Mouse (Mus musculus): Measurements from ENCODE around the gene Gm11099. TPM values are rescaled to one million over a fixed set of nuclear protein-coding genes. Genes with fewer than 3 reads are reported as not detected.

Gm11099 gene
- total RNA-seq (2021), result not detected

GRCm38 (mm10) chr2:58859134-58859533, at the start of gene Gm11099:
Gm11099 (plus strand) TSS chr2:58859434.
- intact Hi-C loops (cut with DNase I), result no loop called here

DNA sequence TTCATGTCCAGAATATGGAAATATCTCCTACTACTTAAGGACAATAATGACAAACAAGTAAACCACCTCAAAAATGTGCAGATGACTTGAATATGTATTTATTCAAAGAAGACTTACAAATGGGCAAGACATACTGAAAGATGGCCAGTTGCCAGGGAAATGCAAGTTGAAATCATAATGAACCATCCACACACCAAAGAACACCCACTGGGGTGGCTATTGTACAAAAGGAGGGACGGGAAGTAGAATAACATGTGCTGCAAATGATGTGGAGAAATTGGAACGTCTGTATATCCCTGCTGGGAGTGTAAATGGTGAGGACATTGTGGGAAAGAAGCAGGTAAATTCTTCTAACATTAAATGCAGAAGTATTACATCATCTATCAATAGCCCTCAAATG, 46.3 kb upstream of the Gm11099 start:
- intact Hi-C loops (cut with DNase I), result no loop called here
- no peak for DNase-seq (ENCODE audit: low spot score in 2 of 2)

More at GRCm38 (mm10) chr2:58859134-58859533, at the start of gene Gm11099:
- no peak for DNase-seq (ENCODE audit: low spot score in 2 of 2)

GRCm38 (mm10) chr2:58828910-58829600, 30.2 kb upstream of the Gm11099 start:
- intact Hi-C loops (cut with DNase I), result no loop called here
- no peak for DNase-seq (ENCODE audit: low spot score in 2 of 2)

DNA sequence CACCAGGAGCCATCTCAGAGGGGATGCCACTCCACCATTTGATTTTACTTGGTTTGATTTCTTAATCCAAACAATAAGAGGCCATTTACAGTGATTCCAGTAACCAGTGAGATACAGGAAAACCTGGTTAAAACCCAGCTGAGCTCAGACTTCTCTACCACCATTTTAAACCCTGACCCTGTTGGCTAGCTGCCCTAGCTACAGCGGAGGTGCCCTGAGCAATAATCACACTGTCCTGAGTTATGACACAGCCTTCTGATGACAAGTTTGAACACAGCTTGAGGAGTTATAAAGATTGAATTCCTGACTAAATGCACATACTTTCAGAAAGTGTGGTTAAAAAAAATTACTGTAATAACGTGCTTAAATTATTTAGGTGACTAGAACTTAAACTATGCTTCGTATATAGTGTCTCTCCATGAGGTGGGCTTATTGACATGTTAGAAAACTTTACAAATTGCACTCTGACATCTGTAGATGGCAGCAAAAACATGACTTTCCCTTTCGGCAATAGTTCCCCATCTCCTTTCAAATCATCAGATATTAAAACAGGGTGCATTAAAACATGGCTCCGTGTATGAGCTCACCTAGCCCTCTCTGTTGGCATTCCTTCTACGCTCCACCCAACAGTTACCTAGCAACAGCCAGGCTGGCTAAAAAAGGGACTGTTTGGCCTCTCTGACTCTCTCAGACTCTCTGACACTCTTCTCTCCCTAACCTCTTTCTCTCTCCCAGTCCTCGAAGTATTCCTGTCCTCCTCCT, 29.1 kb upstream of the Gm11099 start:
- no peak for DNase-seq (ENCODE audit: low spot score in 2 of 2)
- intact Hi-C loops (cut with DNase I), result loop anchor here (5.0 kb wide), 1 partner anchor 332 kb away; the partner anchor contains the start of genes Ccdc148 and Pkp4

GRCm38 (mm10) chr2:58832253-58832980, 26.8 kb upstream of the Gm11099 start:
- intact Hi-C loops (cut with DNase I), result loop anchor here (5.0 kb wide), 1 partner anchor 330 kb away; the partner anchor contains the start of genes Ccdc148 and Pkp4
- DNase-seq (ENCODE audit: low spot score in 2 of 2), result no peak

- DNase-seq (ENCODE audit: low spot score in 2 of 2), result no peak
- intact Hi-C loops (cut with DNase I), result no loop called here
Measured at GRCm38 (mm10) chr2:58841021-58841420, 18.2 kb upstream of the Gm11099 start.

- intact Hi-C loops (cut with DNase I), result no loop called here
- no peak for DNase-seq (ENCODE audit: low spot score in 2 of 2)
Measured at GRCm38 (mm10) chr2:58842443-58842842, 16.8 kb upstream of the Gm11099 start.

DNA sequence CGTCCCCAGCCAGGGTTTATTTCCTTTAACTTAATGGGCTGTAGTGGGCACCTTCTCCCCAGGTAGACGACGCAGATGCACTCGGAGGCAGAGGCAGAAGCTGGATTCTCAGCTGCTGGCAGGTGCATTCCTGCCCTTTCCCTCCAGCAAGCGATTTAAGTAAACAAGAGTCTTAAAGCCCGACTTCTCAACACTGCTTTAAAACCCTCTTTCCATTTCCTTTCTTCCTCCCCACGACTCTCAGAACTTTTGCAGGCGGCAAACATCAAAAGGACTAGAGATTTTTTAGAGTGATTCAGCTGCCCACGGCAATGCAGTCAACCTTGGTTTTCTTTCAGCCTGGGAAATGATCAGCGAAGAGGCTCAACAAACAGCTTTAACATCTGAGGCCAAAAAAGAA, 14.7 kb upstream of the Gm11099 start:
- DNase-seq (ENCODE audit: low spot score in 2 of 2), result no peak
- intact Hi-C loops (cut with DNase I), result no loop called here

DNA sequence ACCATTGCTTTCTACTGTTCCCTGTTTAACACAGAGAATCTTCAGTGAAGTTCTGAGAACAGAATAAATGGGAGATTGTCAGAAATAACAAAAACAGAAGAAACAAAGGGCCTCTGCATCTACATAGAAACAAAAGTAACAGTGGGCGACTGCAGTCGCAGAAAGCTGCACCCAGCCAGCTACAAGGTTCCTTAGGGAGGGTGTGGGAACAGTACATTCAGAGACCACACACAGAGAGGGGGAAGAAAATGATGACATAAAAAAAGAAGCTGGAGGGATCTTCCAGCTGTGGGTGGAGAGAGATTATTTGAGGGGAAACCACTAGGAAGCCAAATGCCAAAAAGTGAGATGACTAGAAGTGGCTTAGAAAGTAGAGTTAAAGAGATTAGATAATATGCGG, 20.6 kb downstream of the Gm11099 start:
- intact Hi-C loops (cut with DNase I), result no loop called here

GRCm38 (mm10) chr2:58905057-58905456, 45.8 kb downstream of the Gm11099 start:
- DNase-seq (ENCODE audit: low spot score in 2 of 2), result no peak
- intact Hi-C loops (cut with DNase I), result no loop called here

More for the DNA sequence above, 20.6 kb downstream of the Gm11099 start:
- peak in 1 of 2 experiments; percentile 7 for DNase-seq (ENCODE audit: low spot score in 2 of 2)

- no peak for DNase-seq (ENCODE audit: low spot score in 2 of 2)
- intact Hi-C loops (cut with DNase I), result no loop called here
Measured at GRCm38 (mm10) chr2:58906814-58907516, 47.7 kb downstream of the Gm11099 start.

DNA sequence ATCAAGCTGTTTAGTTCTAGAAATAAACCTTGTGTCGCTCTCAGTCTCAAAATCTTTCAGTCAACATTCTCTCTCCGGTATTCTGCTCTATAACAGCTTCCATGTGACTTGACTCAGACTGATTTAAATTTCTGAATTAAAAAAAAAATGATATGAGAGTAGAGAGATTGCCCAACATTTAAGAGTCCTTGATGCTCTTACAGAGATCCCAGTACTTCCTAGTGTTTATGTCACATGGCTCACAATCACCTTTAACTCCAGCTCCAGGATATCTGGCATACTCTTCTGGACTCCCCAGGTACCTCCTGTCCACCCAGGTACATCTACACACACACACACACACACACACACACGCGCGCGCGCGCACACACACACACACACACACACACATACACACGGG, 53.1 kb downstream of the Gm11099 start:
- no peak for DNase-seq (ENCODE audit: low spot score in 2 of 2)
- intact Hi-C loops (cut with DNase I), result no loop called here

DNA sequence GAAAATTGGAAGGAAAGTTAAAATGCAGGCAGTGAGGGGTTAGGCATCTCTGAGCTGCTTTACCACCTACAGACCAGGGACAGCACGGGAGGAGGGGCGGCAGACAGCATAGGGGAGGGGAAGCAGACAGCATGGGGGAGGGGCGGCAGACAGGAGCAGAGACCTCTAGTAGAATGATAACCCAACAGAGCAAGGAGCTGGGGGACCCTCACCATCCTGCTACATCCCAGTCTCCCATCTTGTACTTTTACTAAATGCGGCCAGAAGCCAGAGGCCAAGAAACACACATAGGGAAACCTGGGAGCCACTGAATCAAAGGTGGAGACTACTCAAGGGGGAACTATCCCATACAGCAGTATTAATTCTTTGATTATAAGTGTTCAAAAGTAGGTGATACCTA, 59.1 kb downstream of the Gm11099 start:
- intact Hi-C loops (cut with DNase I), result no loop called here

DNA sequence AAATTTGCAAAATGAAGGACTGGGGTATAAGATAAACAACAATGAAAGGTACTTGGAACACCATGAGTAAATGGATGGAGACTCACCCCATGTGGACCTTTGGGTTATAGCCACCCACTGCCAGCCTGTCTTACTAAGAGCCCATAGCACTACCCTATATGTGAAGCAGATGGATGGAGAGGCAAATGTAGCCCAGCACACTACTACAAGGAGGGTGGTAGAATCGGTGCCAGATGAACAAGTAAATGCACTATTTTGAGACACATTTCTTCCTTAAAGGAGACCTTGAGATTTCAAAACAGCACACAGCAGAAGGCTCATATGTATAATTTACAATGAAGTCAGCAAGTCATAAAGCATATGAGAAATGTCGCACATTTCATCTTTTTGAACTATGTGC, 66.3 kb downstream of the Gm11099 start:
- peak in 1 of 2 experiments; percentile 14 for DNase-seq (ENCODE audit: low spot score in 2 of 2)
- intact Hi-C loops (cut with DNase I), result no loop called here

More for the DNA sequence above, 59.1 kb downstream of the Gm11099 start:
- DNase-seq (ENCODE audit: low spot score in 2 of 2), result no peak

- DNase-seq (ENCODE audit: low spot score in 2 of 2), result peak; percentile 9 to 13
- intact Hi-C loops (cut with DNase I), result no loop called here
Measured at GRCm38 (mm10) chr2:58941361-58941760, 82.1 kb downstream of the Gm11099 start.

- DNase-seq (ENCODE audit: low spot score in 2 of 2), result no peak
- intact Hi-C loops (cut with DNase I), result no loop called here
Measured at GRCm38 (mm10) chr2:58948796-58949195, 89.6 kb downstream of the Gm11099 start.

DNA sequence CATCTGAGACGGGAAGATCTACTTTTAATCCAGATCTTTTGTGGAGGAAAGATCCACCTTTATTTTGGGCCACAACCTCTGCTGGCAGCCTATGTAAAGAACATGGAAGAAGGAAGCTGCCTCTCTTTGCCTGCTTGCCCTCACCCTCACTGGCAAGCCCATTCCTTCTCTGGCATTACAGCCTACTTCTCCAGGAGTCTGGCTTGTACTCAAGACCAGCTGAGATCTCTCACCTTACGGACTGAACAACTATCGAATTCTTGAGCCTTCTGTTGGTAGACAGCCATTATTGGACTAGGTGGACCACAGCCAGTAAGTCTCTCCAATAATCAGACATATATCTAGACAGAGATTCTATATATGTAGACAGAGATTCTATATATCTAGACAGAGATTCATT, 92.9 kb downstream of the Gm11099 start:
- intact Hi-C loops (cut with DNase I), result no loop called here

DNA sequence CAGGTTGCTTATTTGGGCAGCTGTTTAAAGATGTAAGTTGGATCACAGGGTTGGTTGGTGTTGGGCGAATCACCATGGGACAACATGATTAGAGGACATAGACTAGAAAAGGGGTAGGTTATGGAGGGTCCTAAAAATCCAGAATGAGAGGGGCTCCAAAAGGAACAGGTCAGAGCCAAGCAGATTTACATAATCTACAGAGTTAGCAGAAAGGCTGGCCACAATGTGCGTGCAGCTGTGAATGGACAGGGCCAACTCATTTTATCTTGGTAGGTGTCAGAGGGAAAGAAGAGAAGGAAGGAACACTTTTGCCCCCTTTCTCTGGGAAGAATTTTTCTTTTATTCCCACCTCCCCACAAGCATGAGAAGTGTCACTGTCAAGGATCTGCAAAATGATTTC, 97.1 kb downstream of the Gm11099 start:
- DNase-seq (ENCODE audit: low spot score in 2 of 2), result no peak
- intact Hi-C loops (cut with DNase I), result no loop called here

More for the DNA sequence above, 92.9 kb downstream of the Gm11099 start:
- no peak for DNase-seq (ENCODE audit: low spot score in 2 of 2)

- DNase-seq (ENCODE audit: low spot score in 2 of 2), result no peak
- intact Hi-C loops (cut with DNase I), result no loop called here
Measured at GRCm38 (mm10) chr2:58956770-58957300, 97.6 kb downstream of the Gm11099 start.

Measured in left cerebral cortex, postnatal 36 days (tissue).